4 mouse cellular contexts compared by ENCODE assay signal in the genomic region with DNA sequence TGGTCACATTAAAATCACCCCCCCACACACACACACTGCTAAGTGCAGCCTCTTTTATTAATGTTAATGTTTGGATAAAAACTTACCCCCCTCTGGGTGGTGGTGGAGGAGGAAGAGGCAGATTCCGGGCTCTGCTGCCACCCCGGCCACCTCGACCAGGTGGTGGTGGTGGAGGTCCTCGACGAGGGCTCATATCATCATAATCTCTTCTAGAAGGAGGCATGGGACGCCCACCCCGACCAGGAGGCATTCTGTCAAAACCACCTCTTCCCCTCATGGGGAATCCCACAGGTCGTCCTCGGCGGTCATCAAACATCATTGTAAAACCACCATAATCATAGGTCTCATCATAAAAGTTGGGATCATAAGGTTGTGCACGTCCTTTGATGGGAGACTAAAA. TPM values are rescaled to one million over a fixed set of nuclear protein-coding genes. Genes with fewer than 3 reads are reported as not detected.
A peak's percentile ranks its signal among the peaks of the same experiment; 100 is the strongest.
DNase-seq lines count a peak whose midpoint lies in the region; ATAC-seq and TF ChIP-seq lines count a peak whose summit lies in the region.
"Not testable (repeated sequence)": the region's sequence is repeated elsewhere in the genome, so short reads cannot be mapped to it uniquely, and the experiment has no call there.

No protein-coding gene starts in this region.

- not testable (repeated sequence) for H3K4me2 ChIP-seq in forebrain, embryonic 14.5 days (ENCODE audit: low read length); intestine, embryonic 16.5 days (ENCODE audit: low read depth, low read length); kidney, postnatal 0 days (ENCODE audit: low read length); midbrain, embryonic 11.5 days

- ATAC-seq in forebrain, embryonic 14.5 days, result 0 out of 2 replicates have a peak, but pooled peaks have one; percentile 11
- ATAC-seq in intestine, embryonic 16.5 days, result 0 out of 2 replicates have a peak, but pooled peaks have one; percentile 16
- peak; percentile 34; the same call in 1 of the 2 replicates for ATAC-seq in kidney, postnatal 0 days (replicated peaks; ENCODE audit: low FRiP score, low read depth)
- ATAC-seq in midbrain, embryonic 11.5 days (ENCODE audit: low FRiP score), result not testable (repeated sequence)

- not testable (repeated sequence) for TF ChIP-seq CTCF in kidney, postnatal 0 days (IDR thresholded peaks at IDR 0.05; ENCODE audit: low read depth)

- 91% methylated on average over 11 of the region's 11 CpGs for WGBS in forebrain, embryonic 14.5 days
- 79% methylated on average over 11 of the region's 11 CpGs for WGBS in intestine, embryonic 16.5 days
- 79% methylated on average over 11 of the region's 11 CpGs for WGBS in kidney, postnatal 0 days
- WGBS in midbrain, embryonic 11.5 days, result 93% methylated on average over 11 of the region's 11 CpGs

- H3K4me1 ChIP-seq in forebrain, embryonic 14.5 days (ENCODE audit: control insufficient read depth, insufficient read depth, low read length); intestine, embryonic 16.5 days (ENCODE audit: control insufficient read depth, insufficient read depth, low read length); kidney, postnatal 0 days (replicated peaks; ENCODE audit: insufficient read depth, low read length); midbrain, embryonic 11.5 days (ENCODE audit: control insufficient read depth, insufficient read depth, low read length): not testable (repeated sequence)

- peaks cover 74% of the 10 kb centered on the region for H3K36me3 ChIP-seq in forebrain, embryonic 14.5 days (ENCODE audit: control insufficient read depth, insufficient read depth, low read length)
- peaks cover 19% of the 10 kb centered on the region for H3K36me3 ChIP-seq in intestine, embryonic 16.5 days (ENCODE audit: control insufficient read depth, insufficient read depth, low read length)
- H3K36me3 ChIP-seq in kidney, postnatal 0 days (ENCODE audit: insufficient read depth, low read length), result peaks cover 44% of the 10 kb centered on the region
- peaks cover 17% of the 10 kb centered on the region for H3K36me3 ChIP-seq in midbrain, embryonic 11.5 days (ENCODE audit: control insufficient read depth, insufficient read depth, low read length)

- not testable (repeated sequence) for H3K9me3 ChIP-seq in forebrain, embryonic 14.5 days (replicated peaks; ENCODE audit: control insufficient read depth, low read length); intestine, embryonic 16.5 days (ENCODE audit: control insufficient read depth, low read length); kidney, postnatal 0 days (replicated peaks; ENCODE audit: low read length); midbrain, embryonic 11.5 days (ENCODE audit: control insufficient read depth, low read length)

- not testable (repeated sequence) for H3K4me3 ChIP-seq in forebrain, embryonic 14.5 days (ENCODE audit: low read depth, low read length); intestine, embryonic 16.5 days (ENCODE audit: low read length); kidney, postnatal 0 days (replicated peaks; ENCODE audit: low read depth, low read length); midbrain, embryonic 11.5 days (ENCODE audit: low read depth, low read length)

- not testable (repeated sequence) for H3K27me3 ChIP-seq in forebrain, embryonic 14.5 days (replicated peaks; ENCODE audit: control insufficient read depth, insufficient read depth, low read length); intestine, embryonic 16.5 days (replicated peaks; ENCODE audit: control insufficient read depth, insufficient read depth, low read length); kidney, postnatal 0 days (ENCODE audit: insufficient read depth, low read length); midbrain, embryonic 11.5 days (ENCODE audit: control insufficient read depth, insufficient read depth, low read length)

- H3K9ac ChIP-seq in forebrain, embryonic 14.5 days (ENCODE audit: low read length); intestine, embryonic 16.5 days (ENCODE audit: low read depth, low read length); kidney, postnatal 0 days (ENCODE audit: low read depth, low read length); midbrain, embryonic 11.5 days (ENCODE audit: low read length): not testable (repeated sequence)

- not testable (repeated sequence) for DNase-seq in forebrain, embryonic 14.5 days (ENCODE audit: low spot score); kidney, postnatal 0 days (ENCODE audit: low spot score)
- peak; percentile 81 for DNase-seq in midbrain, embryonic 11.5 days (ENCODE audit: low spot score, missing footprints)

- not testable (repeated sequence) for H3K27ac ChIP-seq in forebrain, embryonic 14.5 days (ENCODE audit: low read depth, low read length); intestine, embryonic 16.5 days (ENCODE audit: low read length); kidney, postnatal 0 days; midbrain, embryonic 11.5 days (ENCODE audit: low read depth, low read length)

RNA-seq across cellular contexts. Expression of a gene that starts 7.7 kb away (rescaled TPM):
- polyA plus RNA-seq in forebrain, embryonic 14.5 days (2014; fragmentation: Nextera tagmentation; extraction: Ambion mirVana), result 23.8 and 24.6 TPM in 2 replicates
- polyA plus RNA-seq in intestine, embryonic 16.5 days (2015; fragmentation: Nextera tagmentation; extraction: Ambion mirVana), result 20.2 and 20.8 TPM in 2 replicates
- 19.3 and 20.5 TPM in 2 replicates for polyA plus RNA-seq in kidney, postnatal 0 days (2015; fragmentation: Nextera tagmentation; extraction: Ambion mirVana)
- polyA plus RNA-seq in midbrain, embryonic 11.5 days (2014; fragmentation: Nextera tagmentation; extraction: Ambion mirVana), result 34.1 and 36.6 TPM in 2 replicates

RNA-seq across cellular contexts. Expression of a gene that starts 8.8 kb away (rescaled TPM):
- polyA plus RNA-seq in forebrain, embryonic 14.5 days (2014; fragmentation: Nextera tagmentation; extraction: Ambion mirVana), result 1,944 and 2,007 TPM in 2 replicates
- 1,107 and 1,211 TPM in 2 replicates for polyA plus RNA-seq in intestine, embryonic 16.5 days (2015; fragmentation: Nextera tagmentation; extraction: Ambion mirVana)
- 1,049 and 1,178 TPM in 2 replicates for polyA plus RNA-seq in kidney, postnatal 0 days (2015; fragmentation: Nextera tagmentation; extraction: Ambion mirVana)
- polyA plus RNA-seq in midbrain, embryonic 11.5 days (2014; fragmentation: Nextera tagmentation; extraction: Ambion mirVana), result 2,649 and 2,712 TPM in 2 replicates

RNA-seq across cellular contexts. Expression of a gene that starts 9.4 kb away (rescaled TPM):
- polyA plus RNA-seq in forebrain, embryonic 14.5 days (2014; fragmentation: Nextera tagmentation; extraction: Ambion mirVana), result 24.0 and 28.9 TPM in 2 replicates
- polyA plus RNA-seq in intestine, embryonic 16.5 days (2015; fragmentation: Nextera tagmentation; extraction: Ambion mirVana), result 48.7 and 55.7 TPM in 2 replicates
- polyA plus RNA-seq in kidney, postnatal 0 days (2015; fragmentation: Nextera tagmentation; extraction: Ambion mirVana), result 33.0 and 33.7 TPM in 2 replicates
- 31.1 and 34.9 TPM in 2 replicates for polyA plus RNA-seq in midbrain, embryonic 11.5 days (2014; fragmentation: Nextera tagmentation; extraction: Ambion mirVana)

RNA-seq across cellular contexts. Expression of a gene that starts 35.5 kb away (rescaled TPM):
- polyA plus RNA-seq in forebrain, embryonic 14.5 days (2014; fragmentation: Nextera tagmentation; extraction: Ambion mirVana), result 1.2 and 1.3 TPM in 2 replicates
- 0.32 and 0.66 TPM in 2 replicates for polyA plus RNA-seq in intestine, embryonic 16.5 days (2015; fragmentation: Nextera tagmentation; extraction: Ambion mirVana)
- polyA plus RNA-seq in kidney, postnatal 0 days (2015; fragmentation: Nextera tagmentation; extraction: Ambion mirVana), result 0.52 and 0.55 TPM in 2 replicates
- polyA plus RNA-seq in midbrain, embryonic 11.5 days (2014; fragmentation: Nextera tagmentation; extraction: Ambion mirVana), result 1.1 and 1.3 TPM in 2 replicates
